Mouse (Mus musculus): ENCODE measurements around the gene 1110032F04Rik. TPM values are rescaled to one million over a fixed set of nuclear protein-coding genes. Genes with fewer than 3 reads are reported as not detected.

1110032F04Rik gene
- polyA plus RNA-seq, 1 experiment from 2014 or later, result 3.1 TPM

Other genes with a start within 250 kb of the 1110032F04Rik start
- gene Il12a, start 178.9 kb upstream of the 1110032F04Rik start, polyA plus RNA-seq (2016; fragmentation: Nextera tagmentation; extraction: Ambion mirVana), result 4.3 and 4.5 TPM in 2 replicates
- gene Ift80, start 135.0 kb downstream of the 1110032F04Rik start, polyA plus RNA-seq (2016; fragmentation: Nextera tagmentation; extraction: Ambion mirVana), result 6.8 and 7.1 TPM in 2 replicates
- gene Smc4, start 135.2 kb downstream of the 1110032F04Rik start, polyA plus RNA-seq (2016; fragmentation: Nextera tagmentation; extraction: Ambion mirVana), result 178 and 181 TPM in 2 replicates
- 162 and 164 TPM in 2 replicates for gene Trim59, start 175.2 kb downstream of the 1110032F04Rik start, polyA plus RNA-seq (2016; fragmentation: Nextera tagmentation; extraction: Ambion mirVana)